Mouse (Mus musculus) bone marrow, adult 2 months (tissue): ENCODE measurements around the gene Rasl11a.

Experiments used
- CTCF ChIP-seq: fragments of 200-500 bp; IDR thresholded peaks from 2 replicates; pipeline ENCODE4 v1.5.1; 2011; ENCODE audit warnings: low read length, control low read depth; ENCODE audit not compliant: control insufficient read depth, insufficient read depth
- POLR2A ChIP-seq: fragments of 200-500 bp; IDR thresholded peaks from 2 replicates; pipeline ENCODE4 v1.6.1; 2011; ENCODE audit warnings: low read depth, mild to moderate bottlenecking, control low read depth, low read length, borderline replicate concordance; ENCODE audit not compliant: control insufficient read depth

DNA sequence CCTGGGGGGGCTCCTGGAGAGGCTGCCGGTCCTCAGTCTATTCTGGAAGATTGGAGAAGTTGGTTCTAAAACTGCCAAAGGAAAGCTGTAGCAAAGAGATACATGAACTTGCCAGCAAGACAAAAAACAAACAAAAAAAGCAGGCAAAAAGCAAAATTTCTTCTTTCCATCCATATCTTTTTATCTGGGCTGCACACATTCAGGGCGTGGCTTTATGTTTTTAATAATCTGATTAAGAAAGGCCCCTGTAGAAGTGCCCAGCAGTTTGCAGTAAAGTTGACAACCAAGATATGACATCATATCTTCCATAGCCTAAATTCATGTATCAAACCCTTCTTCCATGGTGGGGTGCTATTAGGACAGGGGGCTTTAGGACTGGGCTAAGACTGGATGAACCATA is 21.4 kb downstream of the Rasl11a start:
- TF ChIP-seq CTCF (no peak), POLR2A (no peak)
